In the genomic region with DNA sequence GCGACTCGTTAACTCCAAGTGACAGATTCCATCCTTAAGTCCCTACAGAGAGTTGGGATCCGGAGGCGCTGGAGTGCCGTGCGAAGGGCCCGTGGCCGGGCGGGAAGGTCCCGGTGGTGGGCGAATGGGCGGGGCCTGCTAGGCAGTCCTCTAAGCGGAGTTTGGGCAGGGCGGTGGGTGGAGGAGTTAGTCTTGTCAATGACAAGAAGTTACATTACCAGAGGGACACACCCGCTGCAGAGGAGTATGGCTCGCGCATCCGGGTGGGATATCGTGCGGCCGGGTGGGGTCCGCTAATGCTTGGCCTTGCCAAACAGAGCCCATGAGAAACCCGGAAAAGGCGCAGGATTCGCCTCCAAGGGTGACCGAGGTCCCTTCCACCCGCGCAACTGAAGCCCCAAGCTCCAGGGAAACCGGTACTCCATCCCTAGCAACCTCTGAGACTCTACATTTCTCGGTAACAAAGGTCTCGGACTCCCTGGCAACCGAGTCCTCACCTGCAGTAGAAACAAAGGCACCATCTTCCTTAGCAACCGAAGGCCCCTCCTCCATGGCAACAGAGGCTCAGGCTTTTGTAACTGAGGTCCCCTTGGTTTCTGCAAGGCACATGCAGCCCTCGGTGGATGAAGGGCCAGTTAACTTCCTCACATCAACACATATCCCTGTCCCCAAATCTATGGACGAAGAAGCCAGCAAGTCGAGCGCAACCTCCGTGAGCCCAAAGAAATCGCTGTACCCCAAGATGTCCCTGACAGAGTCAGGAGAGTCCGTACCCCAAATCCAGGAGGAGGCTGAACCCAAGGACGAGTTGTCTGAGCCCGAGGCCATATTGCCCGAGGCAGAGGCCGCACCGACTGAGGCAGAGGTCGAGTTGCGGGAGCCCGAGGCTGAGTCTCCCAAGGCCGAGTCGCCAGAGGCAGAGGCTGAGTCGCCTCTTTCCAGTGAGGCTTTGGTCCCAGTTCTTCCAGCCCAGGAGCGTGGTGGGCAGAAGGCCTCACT, we compare ENCODE assay signal across 7 mouse cellular contexts. TPM values are rescaled to one million over a fixed set of nuclear protein-coding genes. Genes with fewer than 3 reads are reported as not detected.
DNase-seq lines count a peak whose midpoint lies in the region; ATAC-seq lines count a peak whose summit lies in the region.

No protein-coding gene starts in this region.

- peaks cover 20% of the 10 kb centered on the region for H3K36me3 ChIP-seq in limb, embryonic 10.5 days
- peaks cover 19% of the 10 kb centered on the region for H3K36me3 ChIP-seq in neural tube, embryonic 13.5 days

- H3K27me3 ChIP-seq in limb, embryonic 10.5 days (ENCODE audit: low read depth, poor library complexity, severe bottlenecking): peaks cover 67% of the 10 kb centered on the region
- peaks cover 26% of the 10 kb centered on the region for H3K27me3 ChIP-seq in neural tube, embryonic 13.5 days

- peak overlapping the region; percentile 58 for H3K4me2 ChIP-seq in neural tube, embryonic 13.5 days

- ATAC-seq in neural tube, embryonic 13.5 days (ENCODE audit: low read depth): peak; percentile 46
- ATAC-seq in CD4-positive, CD25-positive, alpha-beta regulatory T cell, adult 4 months: no peak

- DNase-seq in thymus, postnatal 4 days: peak; percentile 17
- DNase-seq in thymus, adult 18-20 months: no peak
- DNase-seq in heart, adult 18-20 months: peak; percentile 45 to 65
- peak; percentile 76 for DNase-seq in limb, embryonic 10.5 days (ENCODE audit: low spot score)
- DNase-seq in yolk sac, embryonic 10.5 days (ENCODE audit: low spot score): no peak

- H3K9me3 ChIP-seq in limb, embryonic 10.5 days (replicated peaks): no peaks in the 10 kb centered on the region
- H3K9me3 ChIP-seq in neural tube, embryonic 13.5 days: no peaks in the 10 kb centered on the region

- WGBS in limb, embryonic 10.5 days: 13% methylated on average over 52 of the region's 52 CpGs
- WGBS in neural tube, embryonic 13.5 days: 10% methylated on average over 52 of the region's 52 CpGs

- peak overlapping the region; percentile 59 for H3K9ac ChIP-seq in neural tube, embryonic 13.5 days

- H3K27ac ChIP-seq in limb, embryonic 10.5 days: peak overlapping the region; percentile 77
- H3K27ac ChIP-seq in neural tube, embryonic 13.5 days (replicated peaks): peak overlapping the region; percentile 65

- peaks cover 34% of the 10 kb centered on the region for H3K4me1 ChIP-seq in limb, embryonic 10.5 days
- peaks cover 44% of the 10 kb centered on the region for H3K4me1 ChIP-seq in neural tube, embryonic 13.5 days (replicated peaks)

- peak overlapping the region; percentile 50 for H3K4me3 ChIP-seq in limb, embryonic 10.5 days
- peak overlapping the region; percentile 29 for H3K4me3 ChIP-seq in neural tube, embryonic 13.5 days

RNA-seq across cellular contexts. Expression of a gene that starts 9.3 kb away (rescaled TPM):
- total RNA-seq in heart, adult 18-20 months (2021): 10 to 100 TPM; 22.7 to 29.1 TPM
- polyA plus RNA-seq in limb, embryonic 10.5 days (2016; fragmentation: Nextera tagmentation; extraction: Ambion mirVana): 0.34 and 0.35 TPM in 2 replicates
- 1.5 and 1.8 TPM in 2 replicates for polyA plus RNA-seq in neural tube, embryonic 13.5 days (2015; fragmentation: Nextera tagmentation; extraction: Ambion mirVana)
- under 1 TPM; 0.44 to 0.57 TPM for polyA plus RNA-seq in CD4-positive, CD25-positive, alpha-beta regulatory T cell, adult 4 months (2017; shearing (Covaris generic))

RNA-seq across cellular contexts. Expression of a gene that starts 20.9 kb away (rescaled TPM):
- total RNA-seq in heart, adult 18-20 months (2021): 100 to 1,000 TPM; 193 to 203 TPM
- 234 and 286 TPM in 2 replicates for polyA plus RNA-seq in limb, embryonic 10.5 days (2016; fragmentation: Nextera tagmentation; extraction: Ambion mirVana)
- polyA plus RNA-seq in neural tube, embryonic 13.5 days (2015; fragmentation: Nextera tagmentation; extraction: Ambion mirVana): 467 and 490 TPM in 2 replicates
- 10 to 100 TPM; 11.0 to 13.9 TPM for polyA plus RNA-seq in CD4-positive, CD25-positive, alpha-beta regulatory T cell, adult 4 months (2017; shearing (Covaris generic))

RNA-seq across cellular contexts. Expression of a gene that starts 33.9 kb away (rescaled TPM):
- 1 to 10 TPM; 1.5 to 2.6 TPM for total RNA-seq in heart, adult 18-20 months (2021)
- 6.4 and 6.7 TPM in 2 replicates for polyA plus RNA-seq in limb, embryonic 10.5 days (2016; fragmentation: Nextera tagmentation; extraction: Ambion mirVana)
- 3.7 and 4.2 TPM in 2 replicates for polyA plus RNA-seq in neural tube, embryonic 13.5 days (2015; fragmentation: Nextera tagmentation; extraction: Ambion mirVana)
- polyA plus RNA-seq in CD4-positive, CD25-positive, alpha-beta regulatory T cell, adult 4 months (2017; shearing (Covaris generic)): 1 to 10 TPM in 1 of 2 experiments, under 1 TPM in 1; 0.65 to 9.4 TPM

RNA-seq across cellular contexts. Expression of a gene that starts 58.2 kb away (rescaled TPM):
- 100 to 1,000 TPM; 297 to 354 TPM for total RNA-seq in heart, adult 18-20 months (2021)
- 47.9 and 52.9 TPM in 2 replicates for polyA plus RNA-seq in limb, embryonic 10.5 days (2016; fragmentation: Nextera tagmentation; extraction: Ambion mirVana)
- 98.2 and 125 TPM in 2 replicates for polyA plus RNA-seq in neural tube, embryonic 13.5 days (2015; fragmentation: Nextera tagmentation; extraction: Ambion mirVana)
- 100 to 1,000 TPM in 1 of 2 experiments, 10 to 100 TPM in 1; 98.0 to 123 TPM for polyA plus RNA-seq in CD4-positive, CD25-positive, alpha-beta regulatory T cell, adult 4 months (2017; shearing (Covaris generic))

Comparison
In these comparisons a context has a peak if more than half of its experiments do, and no peak if none do; other contexts are left out.
1. DNase-seq: peak in thymus, postnatal 4 days (single experiment), heart, adult 18-20 months (2 of 2) and limb, embryonic 10.5 days (single experiment); none in thymus, adult 18-20 months (0 of 2) and yolk sac, embryonic 10.5 days (single experiment).
2. RNA of a gene that starts 20.9 kb away (polyA plus RNA-seq): 467 to 490 TPM in neural tube, embryonic 13.5 days and 234 to 286 TPM in limb, embryonic 10.5 days; 11.0 to 13.9 TPM in CD4-positive, CD25-positive, alpha-beta regulatory T cell, adult 4 months; every median in the first group is over 10 times any median in the second.